Mouse (Mus musculus) left cerebral cortex, postnatal 36 days (tissue): ENCODE measurements at regions not wholly inside any gene's neighbourhood (a gene's known extent, or its start where the extent isn't known, plus 50 kb on each side); places are given as distances from the start of the nearest gene placed in this dataset.
A peak's percentile ranks its signal among the peaks of the same experiment; 100 is the strongest.

Experiments used
- DNase-seq, 2 experiments: peaks; one replicate each; pipeline ENCODE4 v3.0.0; 2021 to 2022; ENCODE audit warnings: low spot score in 2 of 2, mixed read lengths in 1 of 2
- intact Hi-C: fragments of 180-260 bp; cut with DNase I; formaldehyde crosslinking; loops from one replicate; pipeline ENCODE4 v1.15.1; 2025

- intact Hi-C loops = no loop called here
- DNase-seq = no peak
These were observed 81.4 kb downstream of the Mtpn start for GRCm38 (mm10) chr6:35458250-35458649.

- no peak for DNase-seq
- intact Hi-C loops = no loop called here
These were observed 94.7 kb downstream of the Mtpn start for GRCm38 (mm10) chr6:35445007-35445406.

DNA sequence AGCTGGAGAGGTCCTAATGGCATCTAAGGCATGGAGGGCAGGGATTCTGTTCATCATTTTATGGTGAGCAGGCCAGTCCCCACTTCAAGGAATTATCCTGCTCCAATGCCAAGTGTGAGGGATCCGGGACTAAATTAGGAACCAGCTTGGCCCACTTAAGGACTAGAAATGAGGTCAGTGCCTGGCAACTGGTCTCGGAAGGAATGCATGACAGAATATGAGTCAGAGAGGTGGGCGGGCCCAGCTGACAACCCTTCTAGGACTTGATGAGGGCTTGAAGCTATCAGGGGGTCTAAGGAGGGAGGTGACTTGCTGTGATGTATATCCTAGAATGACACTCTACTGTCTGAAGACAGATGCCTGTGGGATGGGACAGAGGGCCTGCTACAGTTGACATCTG lies 100.4 kb upstream of the Fam180a start:
- peak; percentile 43 to 64 for DNase-seq
- intact Hi-C loops = no loop called here

GRCm38 (mm10) chr6:35424521-35424920 lies 98.6 kb upstream of the Fam180a start:
- intact Hi-C loops = no loop called here
- no peak for DNase-seq

DNA sequence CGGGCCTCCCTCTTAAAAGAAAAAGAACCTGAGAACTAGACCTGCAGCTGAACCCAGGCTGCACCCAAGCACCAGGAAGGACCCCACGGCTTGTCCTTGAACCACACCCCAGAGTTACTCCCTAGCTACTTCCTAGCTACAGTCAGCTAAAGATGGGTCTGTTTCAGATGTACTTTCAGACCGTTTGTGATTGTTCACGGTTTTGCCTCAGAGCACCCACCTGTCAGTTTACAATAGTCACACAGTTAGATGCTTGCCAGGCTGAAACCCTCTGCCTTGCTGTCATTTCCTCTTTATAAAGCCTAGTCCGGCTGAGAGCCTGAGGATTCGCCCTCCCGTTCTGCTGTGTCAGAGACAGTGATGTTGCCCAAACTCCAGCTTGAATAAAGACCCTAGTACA lies 95.0 kb upstream of the Fam180a start:
- intact Hi-C loops = no loop called here
- no peak for DNase-seq

DNA sequence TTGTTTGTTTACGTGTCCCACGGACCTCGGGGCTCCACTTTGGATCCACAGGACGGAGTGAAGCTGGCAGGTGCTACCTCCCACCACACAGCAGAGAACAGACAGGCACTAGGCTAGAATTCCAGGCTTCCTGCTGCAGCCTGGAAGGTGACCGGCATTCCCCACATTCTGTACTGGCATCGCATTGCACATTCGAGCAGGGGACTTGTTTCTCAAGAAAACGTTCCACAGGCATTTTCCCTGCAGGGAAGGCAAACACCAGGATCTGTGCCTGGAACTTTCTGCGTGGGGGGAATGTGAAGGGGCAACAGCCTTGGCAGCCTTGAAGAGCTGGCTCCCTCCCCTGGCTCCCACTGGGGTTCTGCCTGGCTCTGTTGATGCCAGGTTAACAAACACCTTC lies 79.1 kb upstream of the Fam180a start:
- DNase-seq = peak; percentile 24 to 49
- intact Hi-C loops = no loop called here

DNA sequence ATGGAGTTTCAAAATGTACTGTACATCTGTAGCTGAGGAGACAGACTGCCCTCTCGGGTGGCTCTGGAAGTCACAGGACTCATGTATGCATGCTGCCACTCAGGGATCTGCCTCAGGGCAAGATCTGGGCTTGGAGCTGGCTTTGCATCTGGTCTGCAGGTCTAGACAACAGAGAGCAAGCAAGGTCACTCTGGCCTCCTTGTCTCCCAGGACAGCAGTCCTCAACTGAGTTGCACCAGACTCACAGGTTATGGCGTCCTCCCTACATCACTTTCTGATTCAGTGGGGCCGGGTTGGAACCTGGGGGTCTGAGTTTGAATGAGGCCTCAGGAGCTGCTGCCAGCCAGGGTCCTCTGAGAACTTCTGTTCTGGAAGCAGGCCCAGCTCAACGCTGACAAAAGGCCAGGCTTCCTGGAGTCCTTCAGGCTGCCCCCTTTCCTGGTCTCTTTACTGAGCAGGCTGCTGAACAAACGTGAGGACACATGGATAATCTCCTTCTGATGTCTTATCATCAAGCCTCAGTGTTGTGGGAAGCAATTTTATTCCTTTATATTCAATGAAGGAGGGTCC lies 77.5 kb upstream of the Fam180a start:
- intact Hi-C loops = no loop called here
- DNase-seq = no peak

DNA sequence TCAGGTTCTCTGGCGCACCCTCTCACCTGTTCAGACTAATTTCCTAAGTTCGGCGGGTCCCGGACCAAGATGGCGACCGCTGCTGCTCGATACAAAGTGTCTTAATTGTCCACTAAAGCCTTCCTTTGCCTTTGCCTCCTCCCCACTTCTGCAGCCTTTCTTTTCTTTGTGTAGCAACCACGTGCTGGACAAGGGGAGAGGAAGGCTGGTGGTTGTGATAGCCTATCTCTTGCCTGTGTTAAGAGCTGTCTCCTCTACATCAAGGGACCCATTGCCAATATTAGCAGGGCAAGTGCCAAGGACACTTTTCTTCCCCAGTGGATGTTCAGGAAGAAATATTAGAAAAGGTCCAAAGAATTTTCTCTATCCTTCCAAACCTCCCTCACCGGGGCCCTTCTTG lies 69.8 kb upstream of the Fam180a start:
- DNase-seq = no peak
- intact Hi-C loops = no loop called here

DNA sequence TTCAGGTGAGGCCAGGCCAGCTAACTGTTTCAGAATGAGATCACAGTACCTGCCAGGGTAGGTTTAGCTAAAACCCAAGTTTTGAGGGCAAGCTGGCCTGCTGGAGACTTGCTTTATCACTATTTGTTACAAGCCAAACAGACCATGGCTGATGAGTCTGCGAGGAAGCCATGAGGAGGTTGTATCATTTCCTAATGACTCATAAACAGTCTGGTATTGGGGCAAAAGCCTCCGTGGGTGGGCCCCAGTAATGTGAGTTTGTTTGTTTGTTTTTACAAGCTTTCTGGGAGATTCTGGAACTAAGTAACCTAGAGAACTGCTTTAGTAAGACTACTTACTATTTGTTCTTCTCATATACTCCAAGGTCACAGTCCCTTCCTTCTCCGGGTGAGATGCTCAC lies 62.9 kb upstream of the Fam180a start:
- DNase-seq = no peak

DNA sequence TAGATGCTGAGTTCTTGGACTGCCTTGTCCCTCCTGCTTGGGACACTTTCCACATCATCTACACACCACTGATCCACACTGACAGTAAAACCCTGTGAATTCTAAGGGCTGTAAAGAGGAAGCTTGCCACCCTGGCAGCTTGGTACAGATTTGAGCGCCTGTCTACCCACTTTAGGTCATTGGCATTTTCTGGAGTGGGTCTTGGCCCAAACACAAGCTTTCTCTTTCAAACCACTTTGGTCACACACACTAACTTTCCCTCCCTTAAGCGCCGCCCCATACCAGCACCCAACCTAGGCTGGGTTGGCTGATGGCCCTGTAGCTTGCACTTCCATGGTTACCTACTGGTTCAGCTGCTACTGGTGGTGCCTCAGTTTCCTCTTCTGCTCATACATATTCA lies 55.6 kb upstream of the Fam180a start:
- DNase-seq = no peak
- intact Hi-C loops = loop anchor here (10.0 kb wide), 3 partner anchors 183 to 1003 kb away; partner anchors contain the start of gene Chrm2

More for the DNA sequence above, 62.9 kb upstream of the Fam180a start:
- intact Hi-C loops = loop anchor here (10.0 kb wide), 3 partner anchors 176 to 996 kb away; partner anchors contain the start of gene Chrm2

GRCm38 (mm10) chr6:35380721-35381466 lies 55.0 kb upstream of the Fam180a start:
- intact Hi-C loops = loop anchor here (10.0 kb wide), 3 partner anchors 184 to 1004 kb away; partner anchors contain the start of gene Chrm2
- peak in 1 of 2 experiments; percentile 13 for DNase-seq

GRCm38 (mm10) chr6:35379890-35380289 lies 53.9 kb upstream of the Fam180a start:
- intact Hi-C loops = loop anchor here (10.0 kb wide), 4 partner anchors 125 to 1005 kb away; partner anchors contain the start of gene Chrm2
- peak; percentile 62 for DNase-seq

- intact Hi-C loops = loop anchor here (10.0 kb wide), 1 partner anchor 124 kb away; no protein-coding TSS in a partner anchor
- no peak for DNase-seq
These were observed 52.9 kb upstream of the Fam180a start for GRCm38 (mm10) chr6:35378851-35379250.

DNA sequence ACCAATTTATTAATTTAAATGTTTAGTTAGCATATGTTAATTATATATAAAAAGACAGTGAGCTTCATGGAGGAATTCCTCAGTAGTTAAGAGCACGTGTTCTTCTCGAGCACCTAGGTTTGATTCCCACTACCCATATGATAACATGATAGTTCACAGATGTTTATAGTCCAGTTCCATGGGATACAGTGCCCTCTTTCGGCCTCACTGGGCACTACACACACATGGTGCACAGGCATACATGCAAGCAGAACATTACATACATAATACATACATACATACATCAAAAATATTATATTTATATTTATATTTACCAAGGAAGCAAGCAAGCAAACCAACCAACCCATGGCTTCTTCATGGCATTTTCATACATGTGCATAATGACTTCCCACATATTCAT lies 51.6 kb upstream of the Fam180a start:
- intact Hi-C loops = loop anchor here (10.0 kb wide), 1 partner anchor 123 kb away; no protein-coding TSS in a partner anchor
- no peak for DNase-seq

- intact Hi-C loops = loop anchor here (10.0 kb wide), 1 partner anchor 122 kb away; no protein-coding TSS in a partner anchor
- no peak for DNase-seq
These were observed 50.6 kb upstream of the Fam180a start for GRCm38 (mm10) chr6:35376526-35376925.
